Mouse (Mus musculus) lung, embryonic 14.5 days (tissue): ENCODE measurements around the gene Rfx8. TPM values are rescaled to one million over a fixed set of nuclear protein-coding genes. Genes with fewer than 3 reads are reported as not detected.

Experiments
- ATAC-seq: fragments of 200-750 bp; cut with Nextera tagmentation; 2 replicates; pipeline ENCODE4 v1.8.0; 2017; ENCODE audit warnings: mild to moderate bottlenecking, moderate TSS enrichment, moderate library complexity; ENCODE audit not compliant: insufficient read depth
- DNase-seq: peaks from one replicate; pipeline ENCODE4 v3.0.0-alpha.2; 2015
- H3K27ac ChIP-seq: fragments of 300-500 bp; sonication (generic); 2 replicates; pipeline ENCODE4 v1.5.1; 2014; ENCODE audit warnings: low read depth, mild to moderate bottlenecking, moderate library complexity
- H3K27me3 ChIP-seq: fragments of 300-500 bp; sonication (generic); 2 replicates; pipeline ENCODE4 v1.6.1; 2014; ENCODE audit warnings: low read length, control low read depth; ENCODE audit not compliant: insufficient read depth
- H3K36me3 ChIP-seq: fragments of 300-500 bp; sonication (generic); 2 replicates; pipeline ENCODE4 v1.6.1; 2014; ENCODE audit warnings: control low read depth; ENCODE audit not compliant: insufficient read depth
- H3K4me1 ChIP-seq: fragments of 300-500 bp; sonication (generic); 2 replicates; pipeline ENCODE4 v1.6.1; 2014; ENCODE audit warnings: antibody characterized with exemption, control low read depth; ENCODE audit not compliant: insufficient read depth
- H3K4me2 ChIP-seq: fragments of 300-500 bp; sonication (generic); 2 replicates; pipeline ENCODE4 v1.6.1; 2014; ENCODE audit warnings: mild to moderate bottlenecking
- H3K4me3 ChIP-seq: fragments of 300-500 bp; sonication (generic); 2 replicates; pipeline ENCODE4 v1.5.1; 2014; ENCODE audit warnings: low read depth, low read length
- H3K9ac ChIP-seq: fragments of 300-500 bp; sonication (generic); 2 replicates; pipeline ENCODE4 v1.6.1; 2014
- H3K9me3 ChIP-seq: fragments of 300-500 bp; sonication (generic); 2 replicates; pipeline ENCODE4 v1.6.1; 2016; ENCODE audit warnings: low read depth, low read length, control low read depth
- CTCF ChIP-seq: IDR thresholded peaks from 2 replicates; pipeline ENCODE4 v1.5.1; 2016; ENCODE audit warnings: antibody characterized with exemption, low read depth
- WGBS: fragments of 180-500 bp; shearing (Covaris S2); extraction: QIAGEN DNeasy Blood & Tissue Kit; methylation state at CpG from one replicate; pipeline ENCODE4 v1.1.7; 2014; 5-methylcytosine and 5-hydroxymethylcytosine counted together
- polyA plus RNA-seq: library from polyadenylated mRNA; unstranded; fragments of >200 nt; fragmentation: Nextera tagmentation; extraction: Ambion mirVana; gene quantifications from 2 replicates; pipeline ENCODE4 v1.2.1, GENCODE M21; 2014

The Rfx8 gene
- polyA plus RNA-seq, 1 experiment from 2014 or later, result 0.24 TPM

- peaks cover 14% of the 10 kb centered on the region for H3K4me1 ChIP-seq
- H3K27ac ChIP-seq, result no peak overlapping the region
- H3K9ac ChIP-seq, result no peak overlapping the region
- ATAC-seq, result no peak
- 92% methylated on average over 5 of the region's 5 CpGs for WGBS
- H3K36me3 ChIP-seq, result no peaks in the 10 kb centered on the region
- H3K27me3 ChIP-seq, result no peaks in the 10 kb centered on the region
- H3K9me3 ChIP-seq, result no peaks in the 10 kb centered on the region
- no peak overlapping the region for H3K4me3 ChIP-seq
- DNase-seq, result no peak
- H3K4me2 ChIP-seq, result no peak overlapping the region
- TF ChIP-seq CTCF, result peak; percentile 7; the same call in 1 of the 2 replicates
Measured at GRCm38 (mm10) chr1:39710016-39710415, 10.8 kb downstream of the Rfx8 start.

- ATAC-seq, result no peak
- Histone ChIP-seq H3K36me3 (no peaks in the 10 kb centered on the region), H3K4me1 (peaks cover 7% of the 10 kb centered on the region; the same call in 1 of the 2 replicates), H3K27me3 (no peaks in the 10 kb centered on the region), H3K27ac (no peak overlapping the region), H3K9ac (no peak overlapping the region), H3K4me3 (no peak overlapping the region), H3K9me3 (no peaks in the 10 kb centered on the region), H3K4me2 (no peak overlapping the region)
- TF ChIP-seq CTCF, result no peak
- DNase-seq, result no peak
- 78% methylated on average over 5 of the region's 5 CpGs for WGBS
Measured at GRCm38 (mm10) chr1:39708778-39709177, 12.0 kb downstream of the Rfx8 start.

GRCm38 (mm10) chr1:39702216-39703046 lies 18.4 kb downstream of the Rfx8 start:
- Histone ChIP-seq H3K27ac (peak overlapping the region; percentile 83; the same call in 1 of the 2 replicates), H3K9ac (peak overlapping the region; percentile 10; the same call in 1 of the 2 replicates), H3K4me1 (peaks cover 34% of the 10 kb centered on the region), H3K36me3 (no peaks in the 10 kb centered on the region), H3K4me2 (peak overlapping the region; percentile 19), H3K9me3 (no peaks in the 10 kb centered on the region), H3K27me3 (no peaks in the 10 kb centered on the region), H3K4me3 (no peak overlapping the region)
- TF ChIP-seq CTCF, result no peak
- 23% methylated on average over 18 of the region's 18 CpGs for WGBS
- no peak for DNase-seq
- ATAC-seq, result peak; percentile 41; the same call in 1 of the 2 replicates

- peak overlapping the region; percentile 83 for H3K27ac ChIP-seq
- no peak overlapping the region for H3K4me3 ChIP-seq
- DNase-seq (peak; percentile 81), ATAC-seq (peak; percentile 77)
- peaks cover 37% of the 10 kb centered on the region for H3K4me1 ChIP-seq
- WGBS, result 2% methylated on average over 9 of the region's 9 CpGs
- H3K9ac ChIP-seq, result no peak overlapping the region
- no peaks in the 10 kb centered on the region for H3K9me3 ChIP-seq
- H3K36me3 ChIP-seq, result no peaks in the 10 kb centered on the region
- TF ChIP-seq CTCF, result no peak; the same call in none of the 2 replicates
- H3K4me2 ChIP-seq, result peak overlapping the region; percentile 38
- H3K27me3 ChIP-seq, result no peaks in the 10 kb centered on the region
Measured at GRCm38 (mm10) chr1:39701274-39701602, 19.6 kb downstream of the Rfx8 start.

- Histone ChIP-seq H3K4me2 (peak overlapping the region; percentile 38), H3K27ac (peak overlapping the region; percentile 83)
Measured at GRCm38 (mm10) chr1:39700599-39701273, 20.1 kb downstream of the Rfx8 start.

GRCm38 (mm10) chr1:39698456-39698855 lies 22.3 kb downstream of the Rfx8 start:
- H3K36me3 ChIP-seq, result no peaks in the 10 kb centered on the region
- peaks cover 52% of the 10 kb centered on the region for H3K4me1 ChIP-seq
- no peaks in the 10 kb centered on the region for H3K27me3 ChIP-seq
- no peak overlapping the region for H3K4me3 ChIP-seq
- DNase-seq, result no peak
- WGBS, result 48% methylated on average over 6 of the region's 6 CpGs
- ATAC-seq, result no peak
- no peak for TF ChIP-seq CTCF
- H3K9ac ChIP-seq, result no peak overlapping the region
- H3K9me3 ChIP-seq, result no peaks in the 10 kb centered on the region
- H3K4me2 ChIP-seq, result no peak overlapping the region
- 0 out of 2 replicates have a peak overlapping the region, but pooled peaks have one; percentile 38 for H3K27ac ChIP-seq

More at GRCm38 (mm10) chr1:39700599-39701273, 20.1 kb downstream of the Rfx8 start:
- no peak overlapping the region for H3K4me3 ChIP-seq
- no peak overlapping the region for H3K9ac ChIP-seq
- H3K36me3 ChIP-seq, result no peaks in the 10 kb centered on the region
- DNase-seq, result peak; percentile 66
- no peaks in the 10 kb centered on the region for H3K9me3 ChIP-seq
- TF ChIP-seq CTCF, result no peak
- H3K27me3 ChIP-seq, result no peaks in the 10 kb centered on the region
- peaks cover 41% of the 10 kb centered on the region for H3K4me1 ChIP-seq
- ATAC-seq, result peak; percentile 68
- WGBS, result 15% methylated on average over 7 of the region's 7 CpGs

DNA sequence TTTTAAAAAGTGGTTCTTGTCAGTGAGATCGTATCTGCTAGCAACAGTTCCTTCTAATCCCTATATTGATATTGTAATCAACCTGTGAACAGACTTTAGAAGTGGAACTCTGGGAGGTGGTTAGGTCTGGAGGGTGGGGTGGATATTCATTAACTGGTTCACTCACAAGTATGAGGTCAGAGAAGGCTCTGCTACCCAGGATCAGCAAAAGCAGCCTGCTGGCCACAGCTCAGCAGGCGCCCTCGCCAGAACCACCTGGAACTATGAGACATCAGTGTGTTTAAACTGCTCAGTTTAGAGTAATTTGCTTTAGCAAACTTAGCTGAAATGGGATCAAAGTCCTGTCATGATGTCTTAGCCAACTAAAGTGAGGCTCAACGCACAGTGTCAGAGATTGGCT lies 25.6 kb downstream of the Rfx8 start:
- H3K4me1 ChIP-seq, result peaks cover 21% of the 10 kb centered on the region; the same call in 1 of the 2 replicates
- no peaks in the 10 kb centered on the region for H3K9me3 ChIP-seq
- no peak overlapping the region for H3K4me3 ChIP-seq
- no peaks in the 10 kb centered on the region for H3K27me3 ChIP-seq
- 36% methylated on average over 4 of the region's 4 CpGs for WGBS
- no peak overlapping the region for H3K9ac ChIP-seq
- DNase-seq, result no peak
- peak overlapping the region; percentile 8; the same call in 1 of the 2 replicates for H3K27ac ChIP-seq
- ATAC-seq, result no peak
- no peaks in the 10 kb centered on the region for H3K36me3 ChIP-seq
- TF ChIP-seq CTCF, result no peak
- no peak overlapping the region for H3K4me2 ChIP-seq
